Mouse (Mus musculus): ENCODE results near the gene 0610010K14Rik. TPM values are rescaled to one million over a fixed set of nuclear protein-coding genes. Genes with fewer than 3 reads are reported as not detected.
A peak's percentile ranks its signal among the peaks of the same experiment; 100 is the strongest.

0610010K14Rik gene
- polyA plus RNA-seq, 1 experiment from 2014 or later: 178 TPM

GRCm38 (mm10) chr11:70193354-70194285, 44.1 kb downstream of the 0610010K14Rik start:
- H3K36me3 ChIP-seq: no peaks in the 10 kb centered on the region
- ATAC-seq (replicated peaks; ENCODE audit: low FRiP score): no peak
- no peak overlapping the region for H3K4me3 ChIP-seq (replicated peaks)
- H3K9ac ChIP-seq: no peak overlapping the region
- no peaks in the 10 kb centered on the region; the same call in 1 of the 2 replicates for H3K9me3 ChIP-seq (replicated peaks)
- no peak overlapping the region for H3K4me2 ChIP-seq
- WGBS: 34% methylated on average over 11 of the region's 11 CpGs
- H3K27me3 ChIP-seq: peaks cover 3% of the 10 kb centered on the region; the same call in 1 of the 2 replicates
- peaks cover 12% of the 10 kb centered on the region for H3K4me1 ChIP-seq
- no peak overlapping the region for H3K27ac ChIP-seq

GRCm38 (mm10) chr11:70192157-70192556, 45.6 kb downstream of the 0610010K14Rik start:
- H3K4me3 ChIP-seq (replicated peaks): no peak overlapping the region
- 85% methylated on average over 4 of the region's 4 CpGs for WGBS
- H3K36me3 ChIP-seq: no peaks in the 10 kb centered on the region
- no peak overlapping the region for H3K9ac ChIP-seq
- H3K27me3 ChIP-seq: peaks cover 1% of the 10 kb centered on the region; the same call in 1 of the 2 replicates
- H3K4me1 ChIP-seq: peaks cover 12% of the 10 kb centered on the region
- no peak overlapping the region for H3K4me2 ChIP-seq
- no peak overlapping the region for H3K27ac ChIP-seq
- H3K9me3 ChIP-seq (replicated peaks): no peaks in the 10 kb centered on the region; the same call in 1 of the 2 replicates
- ATAC-seq (replicated peaks; ENCODE audit: low FRiP score): no peak

- Histone ChIP-seq H3K9me3 (replicated peaks) (no peaks in the 10 kb centered on the region; the same call in 1 of the 2 replicates), H3K36me3 (no peaks in the 10 kb centered on the region), H3K4me2 (no peak overlapping the region), H3K27me3 (peaks cover 2% of the 10 kb centered on the region; the same call in 1 of the 2 replicates), H3K27ac (no peak overlapping the region), H3K4me1 (peaks cover 12% of the 10 kb centered on the region), H3K9ac (no peak overlapping the region), H3K4me3 (replicated peaks) (no peak overlapping the region)
- no peak for ATAC-seq (replicated peaks; ENCODE audit: low FRiP score)
- WGBS: 86% methylated on average over 6 of the region's 6 CpGs
Measured at GRCm38 (mm10) chr11:70191188-70191587, 46.5 kb downstream of the 0610010K14Rik start.

- Histone ChIP-seq H3K4me2 (no peak overlapping the region), H3K27me3 (peaks cover 3% of the 10 kb centered on the region; the same call in 1 of the 2 replicates), H3K9ac (no peak overlapping the region), H3K4me3 (replicated peaks) (no peak overlapping the region), H3K4me1 (peaks cover 12% of the 10 kb centered on the region), H3K9me3 (replicated peaks) (no peaks in the 10 kb centered on the region), H3K27ac (no peak overlapping the region), H3K36me3 (no peaks in the 10 kb centered on the region)
- ATAC-seq (replicated peaks; ENCODE audit: low FRiP score): no peak
- 80% methylated on average over 28 of the region's 28 CpGs for WGBS
Measured at GRCm38 (mm10) chr11:70189319-70190134, 48.2 kb downstream of the 0610010K14Rik start.

MicroRNA genes within 50 kb of the gene (microRNA counts, 519-probe panel; counts per million panel counts)
- microRNA mmu-miR-195: 31.7 counts per million
- microRNA mmu-miR-497: 2,417 counts per million, percentile 37 among the panel's probes with 10 or more counts

Small RNAs within 50 kb of the gene (microRNA-seq; reads per million reads assigned to microRNA genes)
- gene Mir195a (536 reads per million, percentile 75 among the genes with 10 or more reads in this experiment), gene Mir497 (not detected), gene Mir497b (not detected)

Other genes starting within 250 kb of the 0610010K14Rik start
- 447 and 450 TPM in 2 replicates for gene Gabarap, start 246.8 kb downstream of the 0610010K14Rik start, polyA plus RNA-seq (2015; fragmentation: Nextera tagmentation; extraction: Ambion mirVana)
- 75.8 and 78.8 TPM in 2 replicates for gene Phf23, start 242.1 kb downstream of the 0610010K14Rik start, polyA plus RNA-seq (2015; fragmentation: Nextera tagmentation; extraction: Ambion mirVana)
- 38.2 and 43.2 TPM in 2 replicates for gene Dvl2, start 237.3 kb downstream of the 0610010K14Rik start, polyA plus RNA-seq (2015; fragmentation: Nextera tagmentation; extraction: Ambion mirVana)
- gene Acadvl, start 222.5 kb downstream of the 0610010K14Rik start, polyA plus RNA-seq (2015; fragmentation: Nextera tagmentation; extraction: Ambion mirVana): 78.1 and 83.0 TPM in 2 replicates
- 12.9 and 15.2 TPM in 2 replicates for gene Dlg4, start 221.0 kb downstream of the 0610010K14Rik start, polyA plus RNA-seq (2015; fragmentation: Nextera tagmentation; extraction: Ambion mirVana)
- 1.3 and 2.3 TPM in 2 replicates for gene Asgr1, start 183.8 kb downstream of the 0610010K14Rik start, polyA plus RNA-seq (2015; fragmentation: Nextera tagmentation; extraction: Ambion mirVana)
- 0.18 and 0.28 TPM in 2 replicates for gene Asgr2, start 145.3 kb downstream of the 0610010K14Rik start, polyA plus RNA-seq (2015; fragmentation: Nextera tagmentation; extraction: Ambion mirVana)
- gene Mgl2, start 107.6 kb downstream of the 0610010K14Rik start, polyA plus RNA-seq (2015; fragmentation: Nextera tagmentation; extraction: Ambion mirVana): 0.27 and 0.31 TPM in 2 replicates
- gene Clec10a, start 81.7 kb downstream of the 0610010K14Rik start, polyA plus RNA-seq (2015; fragmentation: Nextera tagmentation; extraction: Ambion mirVana): 1.8 TPM in 1 of 2 replicates, not detected in the other
- 4.3 and 5.8 TPM in 2 replicates for gene Slc16a11, start 25.2 kb downstream of the 0610010K14Rik start, polyA plus RNA-seq (2015; fragmentation: Nextera tagmentation; extraction: Ambion mirVana)
- gene Slc16a13, start 16.9 kb downstream of the 0610010K14Rik start, polyA plus RNA-seq (2015; fragmentation: Nextera tagmentation; extraction: Ambion mirVana): 13.3 TPM in 2 replicates
- 26.9 and 28.4 TPM in 2 replicates for gene Bcl6b, start 8.1 kb downstream of the 0610010K14Rik start, polyA plus RNA-seq (2015; fragmentation: Nextera tagmentation; extraction: Ambion mirVana)
- gene Gm21988, start 1.9 kb upstream of the 0610010K14Rik start, polyA plus RNA-seq (2015; fragmentation: Nextera tagmentation; extraction: Ambion mirVana): 10.4 and 13.0 TPM in 2 replicates
- gene Rnasek, start 1.9 kb upstream of the 0610010K14Rik start, polyA plus RNA-seq (2015; fragmentation: Nextera tagmentation; extraction: Ambion mirVana): 203 and 212 TPM in 2 replicates
- 5.5 and 6.2 TPM in 2 replicates for gene Alox12, start 17.4 kb upstream of the 0610010K14Rik start, polyA plus RNA-seq (2015; fragmentation: Nextera tagmentation; extraction: Ambion mirVana)
- gene Alox12e, start 84.7 kb upstream of the 0610010K14Rik start, polyA plus RNA-seq (2015; fragmentation: Nextera tagmentation; extraction: Ambion mirVana): not detected in 2 replicates
- gene Alox15, start 114.1 kb upstream of the 0610010K14Rik start, polyA plus RNA-seq (2015; fragmentation: Nextera tagmentation; extraction: Ambion mirVana): 1.1 and 2.0 TPM in 2 replicates
- 40.1 and 42.1 TPM in 2 replicates for gene Pelp1, start 172.1 kb upstream of the 0610010K14Rik start, polyA plus RNA-seq (2015; fragmentation: Nextera tagmentation; extraction: Ambion mirVana)
- gene Arrb2, start 194.7 kb upstream of the 0610010K14Rik start, polyA plus RNA-seq (2015; fragmentation: Nextera tagmentation; extraction: Ambion mirVana): 15.4 and 15.5 TPM in 2 replicates
- gene Med11, start 214.0 kb upstream of the 0610010K14Rik start, polyA plus RNA-seq (2015; fragmentation: Nextera tagmentation; extraction: Ambion mirVana): 38.8 and 42.0 TPM in 2 replicates
- gene Zmynd15, start 221.5 kb upstream of the 0610010K14Rik start, polyA plus RNA-seq (2015; fragmentation: Nextera tagmentation; extraction: Ambion mirVana): 0.63 and 0.66 TPM in 2 replicates
- gene Cxcl16, start 222.1 kb upstream of the 0610010K14Rik start, polyA plus RNA-seq (2015; fragmentation: Nextera tagmentation; extraction: Ambion mirVana): 6.0 and 6.9 TPM in 2 replicates